Comparison of ENCODE assay signal across 15 mouse cellular contexts in the genomic region with DNA sequence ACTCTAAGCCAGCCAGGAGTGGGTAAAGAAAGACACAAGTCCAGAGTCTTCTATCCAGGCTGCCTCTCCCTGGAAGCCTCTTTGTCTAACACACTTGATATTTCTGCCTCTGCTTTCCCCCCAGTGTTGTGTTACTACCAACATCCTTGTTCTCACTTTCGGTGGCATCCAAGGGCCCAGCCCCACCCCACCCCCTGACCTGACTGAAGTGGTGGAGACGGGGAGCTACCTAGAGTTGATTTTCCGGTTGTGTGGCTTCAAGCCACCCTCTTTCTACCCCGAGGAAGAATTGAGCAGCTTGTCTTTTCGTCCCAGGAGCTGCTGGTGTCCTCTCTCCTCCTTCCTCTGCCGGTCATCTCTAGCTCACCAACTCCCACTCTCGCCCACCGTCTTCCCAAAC. TPM values are rescaled to one million over a fixed set of nuclear protein-coding genes. Genes with fewer than 3 reads are reported as not detected.
DNase-seq lines count a peak whose midpoint lies in the region; ATAC-seq lines count a peak whose summit lies in the region.
"Had no signal": no experiment of that assay in that cellular context is flagged by ENCODE, and none has a peak within 500 bp of the region (broad histone marks: within the 10 kb centered on the region; RNA-seq: fewer than 3 reads in every experiment).

No protein-coding gene starts in this region.

- H3K9ac ChIP-seq in limb, embryonic 12.5 days (replicated peaks), result no peak overlapping the region
- no peak overlapping the region for H3K9ac ChIP-seq in intestine, embryonic 15.5 days
- H3K9ac ChIP-seq: limb, embryonic 13.5 days had no signal

- H3K27me3 ChIP-seq in limb, embryonic 12.5 days, result no peaks in the 10 kb centered on the region
- H3K27me3 ChIP-seq in limb, embryonic 10.5 days (ENCODE audit: low read depth, poor library complexity, severe bottlenecking), result no peaks in the 10 kb centered on the region
- no peaks in the 10 kb centered on the region for H3K27me3 ChIP-seq in intestine, embryonic 15.5 days (replicated peaks)
- H3K27me3 ChIP-seq: limb, embryonic 13.5 days; megakaryocyte, embryonic 14.5 days; Patski had no signal

- H3K27ac ChIP-seq in limb, embryonic 12.5 days, result peak overlapping the region; percentile 35; the same call in 1 of the 2 replicates
- H3K27ac ChIP-seq in limb, embryonic 10.5 days, result no peak overlapping the region
- peak overlapping the region; percentile 87 for H3K27ac ChIP-seq in intestine, embryonic 15.5 days

- no peaks in the 10 kb centered on the region for H3K9me3 ChIP-seq in limb, embryonic 12.5 days
- H3K9me3 ChIP-seq in limb, embryonic 10.5 days (replicated peaks), result no peaks in the 10 kb centered on the region
- H3K9me3 ChIP-seq in intestine, embryonic 15.5 days, result no peaks in the 10 kb centered on the region
- H3K9me3 ChIP-seq: limb, embryonic 13.5 days; megakaryocyte, embryonic 14.5 days had no signal

- DNase-seq in limb, embryonic 10.5 days (ENCODE audit: low spot score), result no peak
- peak; percentile 77 for DNase-seq in CD4-positive helper T cell, adult 2 months (ENCODE audit: low read depth, low spot score)
- peak; percentile 29 for DNase-seq in R1 (ENCODE audit: low read depth, low spot score)
- no peak for DNase-seq in embryo, embryonic 10 days (ENCODE audit: low spot score)
- DNase-seq in adrenal gland, adult 8-10 months, result no peak
- no peak for DNase-seq in frontal cortex, adult 2 months (ENCODE audit: extremely low spot score in 1 of 2, low spot score in 1 of 2)
- DNase-seq: adrenal gland, postnatal 10 days; heart, adult 18-20 months; kidney, postnatal 36 days had no signal

- H3K36me3 ChIP-seq in limb, embryonic 12.5 days, result peaks cover 23% of the 10 kb centered on the region
- H3K36me3 ChIP-seq in limb, embryonic 10.5 days, result no peaks in the 10 kb centered on the region; the same call in 1 of the 2 replicates
- no peaks in the 10 kb centered on the region for H3K36me3 ChIP-seq in intestine, embryonic 15.5 days

- WGBS in limb, embryonic 12.5 days, result 85% methylated on average over 8 of the region's 8 CpGs
- 81% methylated on average over 8 of the region's 8 CpGs for WGBS in limb, embryonic 10.5 days
- 68% methylated on average over 8 of the region's 8 CpGs for WGBS in intestine, embryonic 15.5 days

- no peak for ATAC-seq in limb, embryonic 12.5 days (ENCODE audit: insufficient number of reproducible peaks, insufficient read depth, low FRiP score, low TSS enrichment, low read depth)
- ATAC-seq in intestine, embryonic 15.5 days, result peak; percentile 71
- ATAC-seq: hindbrain, embryonic 16.5 days; Patski had no signal

- H3K4me1 ChIP-seq in limb, embryonic 12.5 days (replicated peaks), result peaks cover 41% of the 10 kb centered on the region
- H3K4me1 ChIP-seq in limb, embryonic 10.5 days, result peaks cover 33% of the 10 kb centered on the region
- H3K4me1 ChIP-seq in intestine, embryonic 15.5 days (replicated peaks), result peaks cover 29% of the 10 kb centered on the region

- no peak overlapping the region for H3K4me3 ChIP-seq in limb, embryonic 12.5 days (replicated peaks)
- H3K4me3 ChIP-seq in limb, embryonic 10.5 days, result no peak overlapping the region
- H3K4me3 ChIP-seq in intestine, embryonic 15.5 days (replicated peaks), result no peak overlapping the region
- H3K4me3 ChIP-seq: limb, embryonic 13.5 days had no signal

- no peak overlapping the region for H3K4me2 ChIP-seq in limb, embryonic 12.5 days
- peak overlapping the region; percentile 38 for H3K4me2 ChIP-seq in intestine, embryonic 15.5 days (replicated peaks)
- H3K4me2 ChIP-seq: limb, embryonic 13.5 days had no signal

RNA-seq across cellular contexts. Expression of a gene that starts 38.0 kb away (rescaled TPM):
- polyA plus RNA-seq in limb, embryonic 12.5 days (2016; fragmentation: Nextera tagmentation; extraction: Ambion mirVana), result 79.0 and 80.8 TPM in 2 replicates
- 33.8 and 45.5 TPM in 2 replicates for polyA plus RNA-seq in limb, embryonic 10.5 days (2016; fragmentation: Nextera tagmentation; extraction: Ambion mirVana)
- 105 and 111 TPM in 2 replicates for polyA plus RNA-seq in intestine, embryonic 15.5 days (2015; fragmentation: Nextera tagmentation; extraction: Ambion mirVana)
- 100 to 1,000 TPM; 203 to 240 (median 218) TPM for total RNA-seq in adrenal gland, adult 8-10 months (2022)
- polyA plus RNA-seq in frontal cortex, adult 2 months (2012; rRNA removed), result 108 and 118 TPM in 2 replicates

Comparison
In these comparisons a context has a peak if more than half of its experiments do, and no peak if none do; other contexts are left out.
1. DNase-seq: peak in CD4-positive helper T cell, adult 2 months (single experiment) and R1 (single experiment); none in limb, embryonic 10.5 days (single experiment), embryo, embryonic 10 days (single experiment), adrenal gland, adult 8-10 months (single experiment) and frontal cortex, adult 2 months (0 of 2).